Mouse (Mus musculus): ENCODE data around the gene Zbtb41.

DNA sequence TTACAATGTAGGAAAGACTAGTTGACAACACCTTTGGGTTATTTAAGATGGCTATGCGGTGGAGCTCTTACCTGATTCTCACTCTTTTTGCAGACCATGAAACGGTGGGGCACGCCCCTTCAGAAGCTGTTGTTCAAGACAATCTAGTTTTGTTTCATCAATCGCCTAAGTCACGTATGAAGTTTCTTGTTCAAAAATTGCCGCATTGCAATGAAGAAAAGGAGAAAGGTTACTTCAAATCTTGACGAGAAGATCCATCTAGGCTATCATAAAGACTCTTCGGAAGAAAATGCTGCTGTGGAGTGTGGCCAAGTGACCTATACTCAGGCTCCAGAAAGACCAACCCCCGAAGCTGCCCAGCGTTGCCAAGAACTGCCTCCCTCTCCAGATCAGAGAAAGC lies 853 bp downstream of the Zbtb41 start:
- no peak for TF ChIP-seq CTCF (IDR thresholded peaks at IDR 0.05)
- TF ChIP-seq POLR2A (IDR thresholded peaks at IDR 0.05; ENCODE audit: insufficient read depth, low read depth, low read length), result no peak

All from heart, adult 2 months (tissue).